Mouse (Mus musculus) 3T3-L1 (cell line): ENCODE results near the gene Dbn1.
A peak's percentile ranks its signal among the peaks of the same experiment; 100 is the strongest.

ENCODE experiments used
- DNase-seq: peaks from one replicate; pipeline ENCODE4 v3.0.0-alpha.2; 2015; ENCODE audit warnings: low read depth, low spot score

The Dbn1 gene

DNA sequence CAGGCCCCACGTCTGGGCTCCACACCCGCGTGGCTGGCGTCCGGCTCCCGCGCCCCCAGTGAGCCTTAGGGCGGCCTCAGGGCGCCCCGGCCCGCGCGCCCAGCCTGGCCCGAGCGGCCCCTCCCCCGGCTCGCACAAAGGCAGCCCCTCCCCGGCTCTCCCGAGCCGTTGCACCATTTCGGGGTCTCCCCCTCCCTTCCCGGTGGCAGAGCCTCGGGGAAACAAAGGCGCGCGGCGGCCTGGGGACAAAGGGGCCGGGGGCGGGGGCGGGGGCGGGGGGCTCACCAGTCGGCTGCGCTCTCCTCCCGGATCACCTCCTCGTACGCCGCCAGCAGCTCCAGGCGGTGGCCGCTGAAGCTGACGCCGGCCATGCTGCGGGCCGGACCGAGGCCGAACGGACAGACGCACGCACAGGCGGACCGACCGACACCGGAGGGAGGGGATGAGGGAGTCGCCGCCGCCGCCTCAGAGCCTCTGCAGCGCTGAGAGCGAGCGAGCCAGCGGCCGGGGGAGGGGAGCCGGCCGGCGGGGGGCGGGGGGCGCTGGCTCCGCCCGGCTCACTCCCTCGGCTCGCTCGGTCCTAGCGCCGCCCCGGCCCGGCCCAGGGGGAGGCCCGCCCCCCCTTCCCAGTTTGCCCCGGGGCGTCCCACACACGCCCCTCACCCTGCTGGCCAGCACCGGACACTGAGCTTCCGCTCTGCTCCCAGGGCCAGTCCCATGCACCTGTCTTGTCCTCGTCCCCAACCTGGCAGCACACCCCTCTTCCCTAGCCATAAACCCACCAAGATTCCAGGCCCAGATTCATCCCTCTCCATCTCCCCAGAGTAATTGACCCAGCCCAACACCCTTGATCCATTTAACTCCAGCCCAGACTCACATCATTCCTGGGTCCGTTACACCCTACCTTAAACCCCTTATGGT, at the start of gene Dbn1:
Gene Dbn1, minus strand, starts transcription at position 534 of the 921 bp plus-strand sequence.
- DNase-seq: no peak

- DNase-seq: peak; percentile 99
These were observed 48.6 kb upstream of the Dbn1 start, which contains the start of gene Ddx41 for GRCm38 (mm10) chr13:55536194-55537175. TSS of gene Ddx41 (minus strand) at chr13:55536658.

GRCm38 (mm10) chr13:55535796-55536193, 47.9 kb upstream of the Dbn1 start:
- no peak for DNase-seq

GRCm38 (mm10) chr13:55535191-55535590, 47.3 kb upstream of the Dbn1 start:
- DNase-seq: no peak

DNA sequence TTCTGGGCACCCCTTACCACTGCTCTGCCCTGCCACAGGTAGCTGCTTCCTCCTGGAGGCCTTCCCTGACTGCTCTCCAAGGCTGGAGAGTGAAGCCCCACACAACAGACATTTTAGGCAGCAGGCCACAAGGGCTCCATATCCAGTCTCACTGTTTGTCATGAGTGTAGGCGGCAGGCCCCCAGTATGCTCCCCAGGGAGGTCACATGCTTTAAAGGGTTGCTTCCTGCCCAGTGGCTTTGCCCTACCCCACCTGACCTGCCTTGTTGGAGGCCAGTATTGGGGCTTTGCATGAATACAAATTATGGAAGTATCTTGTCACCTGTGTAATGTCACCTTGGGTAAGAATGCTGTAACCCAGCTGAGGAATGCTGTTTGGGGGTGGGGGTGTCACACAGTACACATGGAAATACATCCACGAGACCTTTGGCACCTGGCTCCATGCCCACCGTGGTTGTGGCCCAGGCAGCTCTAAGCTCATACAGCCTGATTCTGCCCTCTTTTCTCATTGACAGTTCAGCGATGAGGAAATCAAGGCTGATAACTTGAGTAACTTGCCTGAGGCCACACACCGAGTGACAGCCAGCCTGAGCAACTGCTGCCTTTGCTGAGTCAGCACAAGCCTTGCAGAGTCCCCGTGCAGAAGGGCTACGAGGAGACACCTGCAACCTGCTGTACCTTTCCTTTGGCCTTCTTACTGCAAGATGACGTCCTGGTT, 41.4 kb upstream of the Dbn1 start, which contains the start of gene Dok3:
Gene Dok3, minus strand, starts transcription at position 99 of the 718 bp plus-strand sequence.
- peak; percentile 22 for DNase-seq

DNA sequence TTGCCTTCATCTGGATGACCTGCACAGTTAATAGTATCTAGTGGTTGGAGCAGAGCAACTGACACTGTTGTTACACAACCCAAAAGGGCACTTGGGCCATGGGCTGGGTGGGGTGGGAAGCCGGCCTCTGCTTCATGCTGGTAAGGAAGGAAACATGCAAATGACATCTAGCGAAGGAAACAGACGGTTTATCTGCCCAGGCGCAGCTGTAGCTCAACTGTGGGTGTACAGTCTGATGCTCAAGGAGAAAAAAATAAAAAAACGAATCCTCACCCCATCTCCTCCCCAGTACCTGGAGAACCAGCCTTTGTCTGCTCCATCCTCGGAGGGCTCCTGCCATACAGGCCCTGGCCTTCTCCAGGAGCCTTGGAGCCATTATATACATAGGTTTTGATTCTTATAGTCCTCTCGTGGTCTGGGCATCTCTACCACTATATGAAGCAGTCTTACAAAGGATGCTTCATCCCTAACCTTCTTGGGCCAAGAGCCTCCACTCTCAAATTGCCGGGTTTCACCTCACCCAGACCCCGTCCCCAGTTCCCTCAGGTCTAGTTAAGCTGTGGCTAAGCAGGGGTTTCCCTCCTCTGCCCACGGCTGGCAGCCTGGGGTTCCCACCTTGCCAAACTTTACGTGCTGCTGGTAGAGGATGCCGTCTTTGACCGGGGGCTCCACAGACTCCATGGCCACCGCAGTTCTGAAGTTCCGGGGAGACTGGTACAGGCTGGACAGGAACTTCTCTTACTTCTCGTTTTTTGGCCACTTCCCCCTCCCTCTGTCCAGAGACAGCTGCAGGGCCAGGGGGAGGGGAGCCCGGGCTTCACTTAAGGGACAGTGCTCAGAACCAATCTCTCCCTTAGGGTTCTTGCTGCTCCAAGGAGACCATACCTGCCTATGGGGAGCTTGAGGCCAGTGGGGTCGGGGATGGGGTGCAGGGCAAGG, 40.2 kb upstream of the Dbn1 start:
- no peak for DNase-seq

- DNase-seq: no peak
These were observed 39.3 kb upstream of the Dbn1 start for GRCm38 (mm10) chr13:55527212-55527611.

DNA sequence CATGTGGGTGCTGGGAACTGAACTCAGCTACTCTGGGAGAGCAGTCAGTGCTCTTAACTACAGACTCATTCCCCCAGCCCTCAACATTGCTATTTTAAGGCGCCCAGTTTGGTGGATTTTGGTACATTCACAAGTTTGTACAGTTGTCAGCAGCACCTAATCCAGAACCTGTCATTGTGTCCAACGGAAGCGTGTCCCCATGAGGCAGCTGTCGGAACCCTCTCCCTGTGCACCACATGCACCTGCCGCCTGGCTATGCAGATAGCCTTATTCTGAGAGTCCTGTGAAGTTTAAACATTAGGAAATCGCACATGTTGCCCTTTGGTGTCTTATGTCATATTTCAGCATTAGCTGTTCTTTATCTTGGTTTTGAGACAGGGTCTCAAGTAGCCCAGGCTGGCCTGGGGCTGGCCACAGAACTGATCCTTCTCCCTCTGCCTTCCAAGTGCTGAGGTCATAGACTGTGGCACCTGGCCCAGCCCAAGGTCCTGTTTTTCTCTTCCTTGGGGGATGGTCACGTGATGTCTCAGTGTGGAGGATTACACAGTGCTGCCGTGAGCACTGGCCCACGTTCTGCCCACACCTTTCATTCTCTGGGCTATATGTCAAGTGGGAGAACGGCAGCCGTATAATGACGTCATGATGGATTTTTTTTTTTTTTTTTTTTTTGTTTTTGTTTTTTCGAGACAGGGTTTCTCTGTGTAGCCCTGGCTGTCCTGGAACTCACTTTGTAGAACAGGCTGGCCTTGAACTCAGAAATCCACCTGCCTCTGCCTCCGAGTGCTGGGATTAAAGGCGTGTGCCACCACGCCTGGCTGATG, 38.0 kb upstream of the Dbn1 start:
- DNase-seq: no peak

- no peak for DNase-seq
These were observed 36.2 kb upstream of the Dbn1 start for GRCm38 (mm10) chr13:55523951-55524600.

DNA sequence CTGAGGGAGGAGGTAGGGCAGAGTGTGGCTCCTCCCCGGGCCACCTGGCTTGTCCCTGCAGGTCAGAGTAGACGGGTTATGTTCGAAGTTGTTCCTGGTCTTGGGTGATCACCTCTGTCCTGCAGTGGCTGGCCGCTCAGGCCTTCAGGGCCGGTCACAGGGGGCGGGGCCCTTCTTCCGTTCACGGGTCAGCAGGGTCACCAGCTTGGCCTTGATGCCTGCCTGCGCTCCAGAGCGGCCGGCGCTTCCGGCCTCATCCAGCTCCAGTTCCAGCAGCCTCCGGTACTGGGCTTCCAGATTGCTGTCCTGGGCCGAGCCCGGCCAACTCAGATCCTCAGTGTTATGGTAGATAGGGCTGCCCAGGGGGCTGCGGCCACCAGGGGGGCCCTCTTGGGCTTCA, 35.4 kb upstream of the Dbn1 start:
- no peak for DNase-seq

- no peak for DNase-seq
These were observed 34.8 kb upstream of the Dbn1 start for GRCm38 (mm10) chr13:55522730-55523129.

GRCm38 (mm10) chr13:55519606-55520005, 31.7 kb upstream of the Dbn1 start:
- DNase-seq: no peak

- peak; percentile 90 for DNase-seq
These were observed 29.0 kb upstream of the Dbn1 start for GRCm38 (mm10) chr13:55516955-55517354.

- DNase-seq: no peak
These were observed 25.9 kb upstream of the Dbn1 start for GRCm38 (mm10) chr13:55513828-55514227.

DNA sequence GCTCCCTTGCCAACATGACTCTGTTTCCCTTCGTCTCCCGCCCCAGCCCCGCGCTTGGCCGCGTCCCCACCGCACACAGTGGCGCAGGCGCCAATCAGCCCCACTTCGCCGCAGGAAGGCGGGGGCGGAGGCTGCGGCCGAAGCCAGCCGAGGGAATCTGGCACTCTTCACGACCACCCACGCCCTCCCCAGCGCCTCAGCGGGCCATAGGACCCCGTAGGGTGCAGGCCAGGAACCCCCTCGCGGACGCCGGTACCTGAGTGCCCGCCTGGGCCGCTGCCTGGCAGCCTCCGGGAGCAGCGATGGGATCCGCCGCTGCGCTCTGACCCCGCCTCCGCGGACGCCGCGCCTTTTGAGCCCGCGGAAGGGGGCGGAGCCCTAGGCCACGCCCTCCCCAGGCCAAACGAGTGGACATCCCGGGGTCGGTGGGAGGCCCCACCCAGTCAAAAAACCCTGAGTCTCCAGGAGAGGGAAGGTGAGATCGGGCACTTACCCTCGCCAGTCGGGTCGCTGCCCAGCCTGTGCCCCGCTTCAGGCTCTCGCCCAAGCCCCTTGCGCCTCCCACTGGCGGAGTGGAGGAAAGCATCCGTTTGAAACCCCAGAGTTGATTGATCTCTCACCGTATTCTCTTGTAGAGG, 25.3 kb upstream of the Dbn1 start, which contains the start of gene Pdlim7:
Gene Pdlim7, minus strand, starts transcription at position 566 of the 638 bp plus-strand sequence.
- DNase-seq: peak; percentile 88

DNA sequence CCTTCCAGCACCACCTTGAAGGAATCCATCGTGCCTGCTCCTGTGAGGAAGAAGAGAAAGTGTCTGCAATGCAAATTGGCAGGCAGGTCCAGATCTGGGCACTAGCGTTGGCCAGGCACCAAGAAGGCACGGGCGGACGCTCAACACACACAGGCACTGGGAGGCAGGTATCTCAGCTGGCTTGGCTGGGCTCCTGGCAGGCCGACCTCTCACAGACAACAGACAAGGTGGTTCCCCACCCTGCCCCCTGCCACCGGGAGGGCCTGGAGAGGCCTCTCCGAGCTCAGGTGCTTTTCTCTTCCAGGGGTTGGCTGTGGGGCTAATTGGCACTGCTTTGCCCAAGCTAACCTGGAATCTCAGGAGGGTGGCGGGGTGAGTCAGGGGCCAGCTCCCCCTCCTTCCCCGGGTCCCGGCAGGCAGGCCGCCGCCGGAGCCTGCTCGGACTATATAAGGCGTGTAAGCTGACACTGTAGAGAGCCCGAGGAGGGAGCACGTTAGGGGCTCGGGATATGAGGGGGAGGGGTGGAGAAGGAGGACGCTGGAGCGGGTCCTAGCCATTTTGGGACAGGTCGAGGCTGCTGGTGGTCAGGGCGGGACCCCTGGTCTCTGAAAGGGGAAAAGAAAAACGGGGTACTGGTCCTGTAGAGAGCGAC, 24.6 kb upstream of the Dbn1 start:
- DNase-seq: peak; percentile 63

DNA sequence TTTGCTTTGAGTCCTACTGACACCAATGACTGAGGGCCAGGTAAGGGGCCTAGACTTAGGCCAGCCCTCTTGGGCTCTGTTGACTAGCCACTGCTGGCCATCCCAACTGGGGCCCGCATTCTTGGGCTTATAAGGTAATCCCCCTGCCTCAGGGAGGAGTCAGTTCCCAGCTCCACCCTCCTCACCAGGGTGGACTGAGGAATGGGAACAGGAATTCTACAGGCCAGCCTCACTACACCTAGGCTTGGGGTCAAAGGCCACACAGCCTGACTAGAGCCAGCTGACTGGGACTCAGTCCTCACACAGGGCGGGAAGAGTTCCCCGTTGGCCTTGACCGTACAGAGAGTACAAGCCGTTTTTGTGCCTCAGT, 23.6 kb upstream of the Dbn1 start:
- DNase-seq: peak; percentile 79
